Comparison of ENCODE assay signal across 9 mouse cellular contexts in the genomic region with DNA sequence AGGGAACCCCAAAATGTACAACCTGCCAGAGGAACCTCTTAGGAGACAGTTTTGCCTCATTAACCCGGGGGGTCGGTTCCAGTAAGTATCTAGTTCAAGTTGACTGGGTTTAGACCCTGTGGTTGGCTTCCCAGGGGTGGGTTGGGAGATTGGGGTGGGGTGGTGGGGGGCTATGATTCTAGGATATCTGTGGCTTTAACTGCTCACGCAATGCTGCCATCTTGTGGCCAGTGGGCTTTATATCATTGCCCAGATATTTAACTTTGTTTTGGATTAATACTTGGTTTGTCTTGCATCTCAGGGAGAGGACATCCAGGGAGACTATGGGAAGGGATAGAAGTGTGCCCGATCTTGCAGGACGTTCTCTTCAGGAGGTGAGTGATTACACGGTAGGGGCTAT. TPM values are rescaled to one million over a fixed set of nuclear protein-coding genes. Genes with fewer than 3 reads are reported as not detected.
DNase-seq lines count a peak whose midpoint lies in the region; ATAC-seq lines count a peak whose summit lies in the region.
"Had no signal": no experiment of that assay in that cellular context is flagged by ENCODE, and none has a peak within 500 bp of the region (broad histone marks: within the 10 kb centered on the region; RNA-seq: fewer than 3 reads in every experiment).

No protein-coding gene starts in this region.

- peak; percentile 57 for DNase-seq in intestine, embryonic 14.5 days (ENCODE audit: low spot score)
- peak; percentile 14 for DNase-seq in urinary bladder, postnatal 14 days (ENCODE audit: low spot score)
- no peak for DNase-seq in urinary bladder, postnatal 4 days (ENCODE audit: low spot score in 2 of 2)
- peak; percentile 15 for DNase-seq in c-Kit-positive CD71-positive TER-119-negative erythroid progenitor cells, embryonic 14.5 days (ENCODE audit: low read depth)

- H3K27me3 ChIP-seq in intestine, embryonic 14.5 days (replicated peaks; ENCODE audit: control insufficient read depth, insufficient read depth, low read length), result no peaks in the 10 kb centered on the region
- no peaks in the 10 kb centered on the region for H3K27me3 ChIP-seq in intestine, embryonic 15.5 days (replicated peaks)
- H3K27me3 ChIP-seq: lung, embryonic 15.5 days had no signal

- no peak for ATAC-seq in intestine, embryonic 14.5 days (replicated peaks; ENCODE audit: low FRiP score, low TSS enrichment, low read depth)
- no peak for ATAC-seq in intestine, embryonic 15.5 days
- ATAC-seq in megakaryocyte progenitor cell, adult 5-6 weeks (replicated peaks; ENCODE audit: poor library complexity), result peak; percentile 76
- ATAC-seq in erythroblast, adult 5-6 weeks (replicated peaks; ENCODE audit: low FRiP score, poor library complexity, severe bottlenecking), result no peak

- H3K4me1 ChIP-seq in intestine, embryonic 14.5 days (replicated peaks; ENCODE audit: control insufficient read depth, insufficient read depth, low read length), result no peaks in the 10 kb centered on the region
- no peaks in the 10 kb centered on the region for H3K4me1 ChIP-seq in intestine, embryonic 15.5 days (replicated peaks)
- H3K4me1 ChIP-seq: lung, embryonic 15.5 days had no signal

- H3K4me3 ChIP-seq in intestine, embryonic 14.5 days (ENCODE audit: low read depth, low read length), result no peak overlapping the region
- H3K4me3 ChIP-seq in intestine, embryonic 15.5 days (replicated peaks), result no peak overlapping the region
- H3K4me3 ChIP-seq: erythroblast, embryonic 14.5 days; lung, embryonic 15.5 days had no signal

- H3K27ac ChIP-seq in intestine, embryonic 14.5 days (ENCODE audit: low read depth), result no peak overlapping the region
- no peak overlapping the region for H3K27ac ChIP-seq in intestine, embryonic 15.5 days
- H3K27ac ChIP-seq: lung, embryonic 15.5 days had no signal

- H3K36me3 ChIP-seq in intestine, embryonic 14.5 days (ENCODE audit: control insufficient read depth, insufficient read depth, low read length), result peaks cover 68% of the 10 kb centered on the region
- H3K36me3 ChIP-seq in intestine, embryonic 15.5 days, result peaks cover 37% of the 10 kb centered on the region

- 72% methylated on average over 6 of the region's 6 CpGs for WGBS in intestine, embryonic 14.5 days
- WGBS in intestine, embryonic 15.5 days, result 70% methylated on average over 6 of the region's 6 CpGs

- H3K9me3 ChIP-seq in intestine, embryonic 14.5 days (ENCODE audit: control insufficient read depth, low read length), result no peaks in the 10 kb centered on the region
- H3K9me3 ChIP-seq in intestine, embryonic 15.5 days, result no peaks in the 10 kb centered on the region
- H3K9me3 ChIP-seq: lung, embryonic 15.5 days had no signal

- no peak overlapping the region for H3K4me2 ChIP-seq in intestine, embryonic 14.5 days (ENCODE audit: low read length)
- no peak overlapping the region for H3K4me2 ChIP-seq in intestine, embryonic 15.5 days (replicated peaks)
- H3K4me2 ChIP-seq: lung, embryonic 15.5 days had no signal

- no peak overlapping the region for H3K9ac ChIP-seq in intestine, embryonic 14.5 days (ENCODE audit: low read length)
- no peak overlapping the region for H3K9ac ChIP-seq in intestine, embryonic 15.5 days
- H3K9ac ChIP-seq: lung, embryonic 15.5 days had no signal

RNA-seq across cellular contexts. Expression of gene Pdcd5, which starts 11.1 kb away (rescaled TPM):
- 260 and 278 TPM in 2 replicates for polyA plus RNA-seq in intestine, embryonic 14.5 days (2014; fragmentation: Nextera tagmentation; extraction: Ambion mirVana)
- 193 and 197 TPM in 2 replicates for polyA plus RNA-seq in intestine, embryonic 15.5 days (2015; fragmentation: Nextera tagmentation; extraction: Ambion mirVana)
- total RNA-seq in megakaryocyte progenitor cell, adult 5-6 weeks (2015), result 133 and 147 TPM in 2 replicates
- 68.4 and 77.5 TPM in 2 replicates for total RNA-seq in megakaryocyte progenitor cell, adult 5-6 weeks (2017)
- total RNA-seq in erythroblast, adult 5-6 weeks (2015; ENCODE audit: low replicate concordance), result 5.2 and 45.3 TPM in 2 replicates
- 16.6 and 17.1 TPM in 2 replicates for total RNA-seq in erythroblast, adult 5-6 weeks (2017; ENCODE audit: low replicate concordance)

RNA-seq across cellular contexts. Expression of gene Ankrd27, which starts 50.2 kb away (rescaled TPM):
- 41.4 and 43.5 TPM in 2 replicates for polyA plus RNA-seq in intestine, embryonic 14.5 days (2014; fragmentation: Nextera tagmentation; extraction: Ambion mirVana)
- polyA plus RNA-seq in intestine, embryonic 15.5 days (2015; fragmentation: Nextera tagmentation; extraction: Ambion mirVana), result 34.6 and 38.0 TPM in 2 replicates
- 37.5 and 44.2 TPM in 2 replicates for total RNA-seq in megakaryocyte progenitor cell, adult 5-6 weeks (2015)
- total RNA-seq in megakaryocyte progenitor cell, adult 5-6 weeks (2017), result 55.8 and 57.1 TPM in 2 replicates
- total RNA-seq in erythroblast, adult 5-6 weeks (2015; ENCODE audit: low replicate concordance), result 11.5 and 35.4 TPM in 2 replicates
- 12.3 and 20.6 TPM in 2 replicates for total RNA-seq in erythroblast, adult 5-6 weeks (2017; ENCODE audit: low replicate concordance)

RNA-seq across cellular contexts. Expression of gene Rgs9bp, which starts 50.8 kb away (rescaled TPM):
- 0.16 and 0.23 TPM in 2 replicates for polyA plus RNA-seq in intestine, embryonic 14.5 days (2014; fragmentation: Nextera tagmentation; extraction: Ambion mirVana)
- polyA plus RNA-seq in intestine, embryonic 15.5 days (2015; fragmentation: Nextera tagmentation; extraction: Ambion mirVana), result 0.06 and 0.09 TPM in 2 replicates
- total RNA-seq in megakaryocyte progenitor cell, adult 5-6 weeks (2015), result 0.93 and 1.2 TPM in 2 replicates
- 0.92 and 1.0 TPM in 2 replicates for total RNA-seq in megakaryocyte progenitor cell, adult 5-6 weeks (2017)
- total RNA-seq in erythroblast, adult 5-6 weeks (2015; ENCODE audit: low replicate concordance), result 0.42 and 1.7 TPM in 2 replicates
- total RNA-seq in erythroblast, adult 5-6 weeks (2017; ENCODE audit: low replicate concordance), result 0.14 and 0.68 TPM in 2 replicates
- polyA plus RNA-seq: erythroblast, embryonic 14.5 days had no signal

Comparison
In these comparisons a context has a peak if more than half of its experiments do, and no peak if none do; other contexts are left out.
1. DNase-seq: peak in intestine, embryonic 14.5 days (single experiment), urinary bladder, postnatal 14 days (single experiment) and c-Kit-positive CD71-positive TER-119-negative erythroid progenitor cells, embryonic 14.5 days (single experiment); none in urinary bladder, postnatal 4 days (0 of 2).